14 mouse cellular contexts compared by ENCODE assay signal in the genomic region with DNA sequence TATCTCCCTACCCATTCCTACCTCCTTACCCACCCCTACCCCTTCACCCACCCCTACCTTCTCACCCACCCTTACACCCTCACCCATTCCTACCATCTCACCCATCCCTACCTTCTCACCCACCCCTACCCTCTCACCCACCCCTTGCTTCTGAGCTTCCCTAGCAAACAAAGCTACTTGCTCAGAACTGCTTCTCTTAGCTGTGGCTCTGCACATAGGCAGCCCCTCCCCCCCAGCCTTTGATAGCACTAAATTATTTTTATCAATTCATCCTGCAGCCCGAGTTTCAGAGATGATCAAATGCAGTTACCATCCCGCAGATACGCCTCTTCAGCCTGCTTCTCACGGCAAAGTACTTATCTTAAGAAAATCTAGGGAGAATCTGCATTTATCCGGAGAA. TPM values are rescaled to one million over a fixed set of nuclear protein-coding genes. Genes with fewer than 3 reads are reported as not detected.
DNase-seq lines count a peak whose midpoint lies in the region; ATAC-seq and TF ChIP-seq lines count a peak whose summit lies in the region.
"Had no signal": no experiment of that assay in that cellular context is flagged by ENCODE, and none has a peak within 500 bp of the region (broad histone marks: within the 10 kb centered on the region; RNA-seq: fewer than 3 reads in every experiment).

No protein-coding gene starts in this region.

- peak; percentile 36 for DNase-seq in left cerebral cortex, adult 11 months (ENCODE audit: low spot score)
- no peak for DNase-seq in left cerebral cortex, adult 18-20 months (ENCODE audit: low spot score in 2 of 2)
- peak; percentile 33 for DNase-seq in midbrain, postnatal 0 days (ENCODE audit: low spot score)
- no peak for DNase-seq in cerebellum, adult 9-10 months
- DNase-seq: cerebellum, adult 2 months had no signal

- no peak overlapping the region for H3K4me3 ChIP-seq in forebrain, embryonic 15.5 days
- H3K4me3 ChIP-seq in hindbrain, embryonic 13.5 days, result peak overlapping the region; percentile 15; the same call in 1 of the 2 replicates
- H3K4me3 ChIP-seq in midbrain, postnatal 0 days (ENCODE audit: low read depth, low read length), result peak overlapping the region; percentile 8; the same call in 1 of the 2 replicates
- H3K4me3 ChIP-seq in intestine, postnatal 0 days (ENCODE audit: low read depth, low read length), result no peak overlapping the region
- H3K4me3 ChIP-seq: limb, embryonic 12.5 days; myocyte had no signal

- H3K27me3 ChIP-seq in forebrain, embryonic 15.5 days, result no peaks in the 10 kb centered on the region
- peaks cover 26% of the 10 kb centered on the region for H3K27me3 ChIP-seq in hindbrain, embryonic 13.5 days
- no peaks in the 10 kb centered on the region for H3K27me3 ChIP-seq in midbrain, postnatal 0 days (ENCODE audit: insufficient read depth, low read length)
- H3K27me3 ChIP-seq in intestine, postnatal 0 days (replicated peaks; ENCODE audit: control insufficient read depth, insufficient read depth, low read length), result no peaks in the 10 kb centered on the region
- H3K27me3 ChIP-seq: CH12.LX had no signal

- peaks cover 10% of the 10 kb centered on the region for H3K4me1 ChIP-seq in forebrain, embryonic 15.5 days
- peaks cover 28% of the 10 kb centered on the region for H3K4me1 ChIP-seq in hindbrain, embryonic 13.5 days (replicated peaks)
- H3K4me1 ChIP-seq in midbrain, postnatal 0 days (ENCODE audit: insufficient read depth, low read length), result peaks cover 8% of the 10 kb centered on the region
- H3K4me1 ChIP-seq in intestine, postnatal 0 days (replicated peaks; ENCODE audit: control insufficient read depth, insufficient read depth, low read length), result no peaks in the 10 kb centered on the region

- 50% methylated on average over 5 of the region's 5 CpGs for WGBS in forebrain, embryonic 15.5 days
- 47% methylated on average over 5 of the region's 5 CpGs for WGBS in hindbrain, embryonic 13.5 days
- 21% methylated on average over 5 of the region's 5 CpGs for WGBS in midbrain, postnatal 0 days
- 62% methylated on average over 5 of the region's 5 CpGs for WGBS in intestine, postnatal 0 days

- H3K9me3 ChIP-seq in forebrain, embryonic 15.5 days, result no peaks in the 10 kb centered on the region
- H3K9me3 ChIP-seq in hindbrain, embryonic 13.5 days, result no peaks in the 10 kb centered on the region
- no peaks in the 10 kb centered on the region for H3K9me3 ChIP-seq in midbrain, postnatal 0 days (ENCODE audit: low read length)
- H3K9me3 ChIP-seq in intestine, postnatal 0 days (ENCODE audit: control insufficient read depth), result no peaks in the 10 kb centered on the region
- H3K9me3 ChIP-seq: limb, embryonic 12.5 days had no signal

- H3K4me2 ChIP-seq in forebrain, embryonic 15.5 days (replicated peaks), result peak overlapping the region; percentile 13; the same call in 1 of the 2 replicates
- H3K4me2 ChIP-seq in hindbrain, embryonic 13.5 days, result peak overlapping the region; percentile 43
- H3K4me2 ChIP-seq in midbrain, postnatal 0 days (ENCODE audit: low read depth, low read length, poor library complexity, severe bottlenecking), result peak overlapping the region; percentile 34
- no peak overlapping the region for H3K4me2 ChIP-seq in intestine, postnatal 0 days (replicated peaks; ENCODE audit: low read depth)
- H3K4me2 ChIP-seq: limb, embryonic 12.5 days had no signal

- ATAC-seq in forebrain, embryonic 15.5 days (replicated peaks), result 0 out of 2 replicates have a peak, but pooled peaks have one; percentile 29
- ATAC-seq in hindbrain, embryonic 13.5 days (ENCODE audit: low FRiP score), result peak; percentile 43
- ATAC-seq in midbrain, postnatal 0 days (ENCODE audit: low FRiP score), result 0 out of 2 replicates have a peak, but pooled peaks have one; percentile 44
- no peak for ATAC-seq in intestine, postnatal 0 days
- no peak for ATAC-seq in erythroid progenitor cell, adult 5-6 weeks (replicated peaks; ENCODE audit: low FRiP score, poor library complexity, severe bottlenecking)
- ATAC-seq: activated CD4-positive, CD25-positive, alpha-beta regulatory T cell, adult 4 months had no signal

- H3K36me3 ChIP-seq in forebrain, embryonic 15.5 days, result no peaks in the 10 kb centered on the region
- H3K36me3 ChIP-seq in hindbrain, embryonic 13.5 days, result no peaks in the 10 kb centered on the region
- no peaks in the 10 kb centered on the region for H3K36me3 ChIP-seq in midbrain, postnatal 0 days (ENCODE audit: insufficient read depth, low read length)
- no peaks in the 10 kb centered on the region for H3K36me3 ChIP-seq in intestine, postnatal 0 days (ENCODE audit: control insufficient read depth, insufficient read depth)
- H3K36me3 ChIP-seq: limb, embryonic 12.5 days had no signal

- H3K27ac ChIP-seq in forebrain, embryonic 15.5 days (replicated peaks), result peak overlapping the region; percentile 63
- peak overlapping the region; percentile 79 for H3K27ac ChIP-seq in hindbrain, embryonic 13.5 days
- peak overlapping the region; percentile 57 for H3K27ac ChIP-seq in midbrain, postnatal 0 days (ENCODE audit: low read depth, low read length)
- no peak overlapping the region for H3K27ac ChIP-seq in intestine, postnatal 0 days (ENCODE audit: low read depth, low read length)
- H3K27ac ChIP-seq: limb, embryonic 12.5 days; macrophage had no signal

- no peak overlapping the region for H3K9ac ChIP-seq in forebrain, embryonic 15.5 days (replicated peaks)
- peak overlapping the region; percentile 53; the same call in 1 of the 2 replicates for H3K9ac ChIP-seq in hindbrain, embryonic 13.5 days
- peak overlapping the region; percentile 50 for H3K9ac ChIP-seq in midbrain, postnatal 0 days (replicated peaks; ENCODE audit: low read length, poor library complexity, severe bottlenecking)
- no peak overlapping the region for H3K9ac ChIP-seq in intestine, postnatal 0 days (ENCODE audit: low read depth, low read length)
- H3K9ac ChIP-seq: limb, embryonic 12.5 days had no signal

- TF ChIP-seq CTCF in midbrain, postnatal 0 days (IDR thresholded peaks at IDR 0.05), result no peak
- no peak for TF ChIP-seq CTCF in intestine, postnatal 0 days (IDR thresholded peaks at IDR 0.05; ENCODE audit: low read depth)

RNA-seq across cellular contexts. Expression of gene Serhl, which starts 5.8 kb away (rescaled TPM):
- total RNA-seq in left cerebral cortex, adult 18-20 months (2021), result 1 to 10 TPM; 9.0 to 9.4 TPM
- 31.3 and 35.9 TPM in 2 replicates for polyA plus RNA-seq in forebrain, embryonic 15.5 days (2015; fragmentation: Nextera tagmentation; extraction: Ambion mirVana)
- 30.8 and 32.4 TPM in 2 replicates for polyA plus RNA-seq in hindbrain, embryonic 13.5 days (2015; fragmentation: Nextera tagmentation; extraction: Ambion mirVana)
- 4.2 and 6.7 TPM in 2 replicates for total RNA-seq in midbrain, postnatal 0 days (2014; rRNA removed)
- polyA plus RNA-seq in midbrain, postnatal 0 days (2015; fragmentation: Nextera tagmentation; extraction: Ambion mirVana), result 38.5 and 40.0 TPM in 2 replicates
- polyA plus RNA-seq in intestine, postnatal 0 days (2015; fragmentation: Nextera tagmentation; extraction: Ambion mirVana), result 58.5 and 65.6 TPM in 2 replicates
- total RNA-seq in erythroid progenitor cell, adult 5-6 weeks (2015; ENCODE audit: low replicate concordance), result 21.8 and 33.2 TPM in 2 replicates
- 3.0 and 5.9 TPM in 2 replicates for total RNA-seq in erythroid progenitor cell, adult 5-6 weeks (2017; ENCODE audit: low replicate concordance)

RNA-seq across cellular contexts. Expression of gene Rrp7a, which starts 39.1 kb away (rescaled TPM):
- 100 to 1,000 TPM; 154 to 189 TPM for total RNA-seq in left cerebral cortex, adult 18-20 months (2021)
- 72.4 and 72.9 TPM in 2 replicates for polyA plus RNA-seq in forebrain, embryonic 15.5 days (2015; fragmentation: Nextera tagmentation; extraction: Ambion mirVana)
- polyA plus RNA-seq in hindbrain, embryonic 13.5 days (2015; fragmentation: Nextera tagmentation; extraction: Ambion mirVana), result 72.7 and 74.8 TPM in 2 replicates
- total RNA-seq in midbrain, postnatal 0 days (2014; rRNA removed), result 171 and 228 TPM in 2 replicates
- 92.7 and 95.2 TPM in 2 replicates for polyA plus RNA-seq in midbrain, postnatal 0 days (2015; fragmentation: Nextera tagmentation; extraction: Ambion mirVana)
- 32.1 and 32.7 TPM in 2 replicates for polyA plus RNA-seq in intestine, postnatal 0 days (2015; fragmentation: Nextera tagmentation; extraction: Ambion mirVana)
- total RNA-seq in erythroid progenitor cell, adult 5-6 weeks (2015; ENCODE audit: low replicate concordance), result 12.6 and 16.9 TPM in 2 replicates
- total RNA-seq in erythroid progenitor cell, adult 5-6 weeks (2017; ENCODE audit: low replicate concordance), result 12.3 and 31.9 TPM in 2 replicates

RNA-seq across cellular contexts. Expression of gene Nfam1, which starts 50.4 kb away (rescaled TPM):
- 1 to 10 TPM; 2.4 to 2.6 TPM for total RNA-seq in left cerebral cortex, adult 18-20 months (2021)
- 1.6 and 1.8 TPM in 2 replicates for polyA plus RNA-seq in forebrain, embryonic 15.5 days (2015; fragmentation: Nextera tagmentation; extraction: Ambion mirVana)
- polyA plus RNA-seq in hindbrain, embryonic 13.5 days (2015; fragmentation: Nextera tagmentation; extraction: Ambion mirVana), result 2.0 and 2.2 TPM in 2 replicates
- total RNA-seq in midbrain, postnatal 0 days (2014; rRNA removed), result 3.3 and 4.1 TPM in 2 replicates
- polyA plus RNA-seq in midbrain, postnatal 0 days (2015; fragmentation: Nextera tagmentation; extraction: Ambion mirVana), result 1.9 and 2.6 TPM in 2 replicates
- 1.1 and 1.2 TPM in 2 replicates for polyA plus RNA-seq in intestine, postnatal 0 days (2015; fragmentation: Nextera tagmentation; extraction: Ambion mirVana)
- 14.4 and 17.2 TPM in 2 replicates for total RNA-seq in erythroid progenitor cell, adult 5-6 weeks (2015; ENCODE audit: low replicate concordance)
- 11.9 and 16.9 TPM in 2 replicates for total RNA-seq in erythroid progenitor cell, adult 5-6 weeks (2017; ENCODE audit: low replicate concordance)
- polyA plus RNA-seq: myocyte had no signal

Comparison
In these comparisons a context has a peak if more than half of its experiments do, and no peak if none do; other contexts are left out.
1. DNase-seq: peak in left cerebral cortex, adult 11 months (single experiment) and midbrain, postnatal 0 days (single experiment); none in left cerebral cortex, adult 18-20 months (0 of 2) and cerebellum, adult 9-10 months (single experiment).
2. ATAC-seq: peak in forebrain, embryonic 15.5 days (single experiment), hindbrain, embryonic 13.5 days (single experiment) and midbrain, postnatal 0 days (single experiment); none in intestine, postnatal 0 days (single experiment) and erythroid progenitor cell, adult 5-6 weeks (single experiment).
3. H3K4me3 ChIP-seq: peak in hindbrain, embryonic 13.5 days (single experiment) and midbrain, postnatal 0 days (single experiment); none in forebrain, embryonic 15.5 days (single experiment) and intestine, postnatal 0 days (single experiment).
4. H3K9ac ChIP-seq: peak in hindbrain, embryonic 13.5 days (single experiment) and midbrain, postnatal 0 days (single experiment); none in forebrain, embryonic 15.5 days (single experiment) and intestine, postnatal 0 days (single experiment).